Mouse (Mus musculus): ENCODE data around the gene Fgf4. TPM values are rescaled to one million over a fixed set of nuclear protein-coding genes. Genes with fewer than 3 reads are reported as not detected.

Fgf4 gene
- not detected in 2 replicates for polyA plus RNA-seq (2012; rRNA removed)

GRCm38 (mm10) chr7:144847067-144847466, at the start of gene Fgf4:
Gene Fgf4 (plus strand): TSS chr7:144847367.
- DNase-seq (ENCODE audit: low read depth in 1 of 2, low spot score in 2 of 2): no peak
- H3K36me3 ChIP-seq (ENCODE audit: control insufficient read depth, insufficient read depth, low read length): no peaks in the 10 kb centered on the region
- TF ChIP-seq POLR2A (IDR thresholded peaks at IDR 0.05; ENCODE audit: low read depth, low read length): no peak
- no peaks in the 10 kb centered on the region for H3K4me1 ChIP-seq (ENCODE audit: control insufficient read depth, insufficient read depth, insufficient read length)
- H3K27me3 ChIP-seq (ENCODE audit: control insufficient read depth, insufficient read depth, low read length): no peaks in the 10 kb centered on the region
- H3K4me3 ChIP-seq (ENCODE audit: extremely low read depth, insufficient read depth, insufficient read length): no peak within 1 kb of the TSS
- H3K27ac ChIP-seq (ENCODE audit: insufficient read depth, low read length): no peak within 1 kb of the TSS

GRCm38 (mm10) chr7:144798471-144798870, 48.7 kb upstream of the Fgf4 start:
- WGBS: 39% methylated on average over 1 of the region's 1 CpGs
- H3K27ac ChIP-seq (ENCODE audit: insufficient read depth, low read length): no peak overlapping the region
- TF ChIP-seq CTCF (IDR thresholded peaks at IDR 0.05; ENCODE audit: extremely low read depth, insufficient read depth, insufficient read length, insufficient replicate concordance) (no peak), POLR2A (IDR thresholded peaks at IDR 0.05; ENCODE audit: low read depth, low read length) (no peak)
- H3K36me3 ChIP-seq (ENCODE audit: control insufficient read depth, insufficient read depth, low read length): no peaks in the 10 kb centered on the region
- no peak overlapping the region for H3K4me3 ChIP-seq (ENCODE audit: extremely low read depth, insufficient read depth, insufficient read length)
- no peaks in the 10 kb centered on the region for H3K27me3 ChIP-seq (ENCODE audit: control insufficient read depth, insufficient read depth, low read length)
- H3K4me1 ChIP-seq (ENCODE audit: control insufficient read depth, insufficient read depth, insufficient read length): no peaks in the 10 kb centered on the region
- no peak for DNase-seq (ENCODE audit: low read depth in 1 of 2, low spot score in 2 of 2)

GRCm38 (mm10) chr7:144807036-144807435, 40.1 kb upstream of the Fgf4 start:
- H3K36me3 ChIP-seq (ENCODE audit: control insufficient read depth, insufficient read depth, low read length): no peaks in the 10 kb centered on the region

GRCm38 (mm10) chr7:144807976-144808577, 39.1 kb upstream of the Fgf4 start:
- Histone ChIP-seq H3K36me3 (ENCODE audit: control insufficient read depth, insufficient read depth, low read length) (no peaks in the 10 kb centered on the region), H3K4me1 (ENCODE audit: control insufficient read depth, insufficient read depth, insufficient read length) (no peaks in the 10 kb centered on the region), H3K4me3 (ENCODE audit: extremely low read depth, insufficient read depth, insufficient read length) (no peak overlapping the region), H3K27ac (ENCODE audit: insufficient read depth, low read length) (no peak overlapping the region), H3K27me3 (ENCODE audit: control insufficient read depth, insufficient read depth, low read length) (no peaks in the 10 kb centered on the region)
- 61% methylated on average over 4 of the region's 4 CpGs for WGBS
- DNase-seq (ENCODE audit: low read depth in 1 of 2, low spot score in 2 of 2): no peak
- no peak for TF ChIP-seq CTCF (IDR thresholded peaks at IDR 0.05; ENCODE audit: extremely low read depth, insufficient read depth, insufficient read length, insufficient replicate concordance)
- no peak for TF ChIP-seq POLR2A (IDR thresholded peaks at IDR 0.05; ENCODE audit: low read depth, low read length)

More at GRCm38 (mm10) chr7:144807036-144807435, 40.1 kb upstream of the Fgf4 start:
- DNase-seq (ENCODE audit: low read depth in 1 of 2, low spot score in 2 of 2): no peak
- TF ChIP-seq POLR2A (IDR thresholded peaks at IDR 0.05; ENCODE audit: low read depth, low read length): no peak
- no peak for TF ChIP-seq CTCF (IDR thresholded peaks at IDR 0.05; ENCODE audit: extremely low read depth, insufficient read depth, insufficient read length, insufficient replicate concordance)
- Histone ChIP-seq H3K4me3 (ENCODE audit: extremely low read depth, insufficient read depth, insufficient read length) (no peak overlapping the region), H3K27me3 (ENCODE audit: control insufficient read depth, insufficient read depth, low read length) (no peaks in the 10 kb centered on the region), H3K4me1 (ENCODE audit: control insufficient read depth, insufficient read depth, insufficient read length) (no peaks in the 10 kb centered on the region), H3K27ac (ENCODE audit: insufficient read depth, low read length) (no peak overlapping the region)
- 78% methylated on average over 6 of the region's 6 CpGs for WGBS

GRCm38 (mm10) chr7:144811521-144811920, 35.6 kb upstream of the Fgf4 start:
- no peak for DNase-seq (ENCODE audit: low read depth in 1 of 2, low spot score in 2 of 2)

GRCm38 (mm10) chr7:144821901-144822300, 25.3 kb upstream of the Fgf4 start:
- 52% methylated on average over 7 of the region's 7 CpGs for WGBS
- Histone ChIP-seq H3K4me3 (ENCODE audit: extremely low read depth, insufficient read depth, insufficient read length) (no peak overlapping the region), H3K4me1 (ENCODE audit: control insufficient read depth, insufficient read depth, insufficient read length) (no peaks in the 10 kb centered on the region)

More at GRCm38 (mm10) chr7:144811521-144811920, 35.6 kb upstream of the Fgf4 start:
- no peak overlapping the region for H3K4me3 ChIP-seq (ENCODE audit: extremely low read depth, insufficient read depth, insufficient read length)
- no peaks in the 10 kb centered on the region for H3K36me3 ChIP-seq (ENCODE audit: control insufficient read depth, insufficient read depth, low read length)
- H3K4me1 ChIP-seq (ENCODE audit: control insufficient read depth, insufficient read depth, insufficient read length): no peaks in the 10 kb centered on the region
- WGBS: 76% methylated on average over 4 of the region's 4 CpGs
- H3K27ac ChIP-seq (ENCODE audit: insufficient read depth, low read length): no peak overlapping the region
- H3K27me3 ChIP-seq (ENCODE audit: control insufficient read depth, insufficient read depth, low read length): no peaks in the 10 kb centered on the region
- TF ChIP-seq POLR2A (IDR thresholded peaks at IDR 0.05; ENCODE audit: low read depth, low read length) (no peak), CTCF (IDR thresholded peaks at IDR 0.05; ENCODE audit: extremely low read depth, insufficient read depth, insufficient read length, insufficient replicate concordance) (no peak)

GRCm38 (mm10) chr7:144823988-144824387, 23.2 kb upstream of the Fgf4 start:
- H3K36me3 ChIP-seq (ENCODE audit: control insufficient read depth, insufficient read depth, low read length): no peaks in the 10 kb centered on the region
- 75% methylated on average over 2 of the region's 2 CpGs for WGBS
- no peaks in the 10 kb centered on the region for H3K27me3 ChIP-seq (ENCODE audit: control insufficient read depth, insufficient read depth, low read length)
- no peaks in the 10 kb centered on the region for H3K4me1 ChIP-seq (ENCODE audit: control insufficient read depth, insufficient read depth, insufficient read length)
- no peak for DNase-seq (ENCODE audit: low read depth in 1 of 2, low spot score in 2 of 2)
- TF ChIP-seq POLR2A (IDR thresholded peaks at IDR 0.05; ENCODE audit: low read depth, low read length) (no peak), CTCF (IDR thresholded peaks at IDR 0.05; ENCODE audit: extremely low read depth, insufficient read depth, insufficient read length, insufficient replicate concordance) (no peak)
- no peak overlapping the region for H3K27ac ChIP-seq (ENCODE audit: insufficient read depth, low read length)
- H3K4me3 ChIP-seq (ENCODE audit: extremely low read depth, insufficient read depth, insufficient read length): no peak overlapping the region

More at GRCm38 (mm10) chr7:144821901-144822300, 25.3 kb upstream of the Fgf4 start:
- no peak for DNase-seq (ENCODE audit: low read depth in 1 of 2, low spot score in 2 of 2)
- Histone ChIP-seq H3K36me3 (ENCODE audit: control insufficient read depth, insufficient read depth, low read length) (no peaks in the 10 kb centered on the region), H3K27me3 (ENCODE audit: control insufficient read depth, insufficient read depth, low read length) (no peaks in the 10 kb centered on the region), H3K27ac (ENCODE audit: insufficient read depth, low read length) (no peak overlapping the region)
- TF ChIP-seq POLR2A (IDR thresholded peaks at IDR 0.05; ENCODE audit: low read depth, low read length): no peak
- no peak for TF ChIP-seq CTCF (IDR thresholded peaks at IDR 0.05; ENCODE audit: extremely low read depth, insufficient read depth, insufficient read length, insufficient replicate concordance)

All from spleen, adult 2 months (tissue).